Mouse (Mus musculus) lung, postnatal 25 days (tissue): ENCODE results near the gene Naglu.
"Not testable (repeated sequence)": the region's sequence is repeated elsewhere in the genome, so short reads cannot be mapped to it uniquely, and the experiment has no call there.

ENCODE experiments used
- DNase-seq: peaks from one replicate; pipeline ENCODE4 v3.0.0; 2022; ENCODE audit warnings: low spot score

Naglu gene

DNA sequence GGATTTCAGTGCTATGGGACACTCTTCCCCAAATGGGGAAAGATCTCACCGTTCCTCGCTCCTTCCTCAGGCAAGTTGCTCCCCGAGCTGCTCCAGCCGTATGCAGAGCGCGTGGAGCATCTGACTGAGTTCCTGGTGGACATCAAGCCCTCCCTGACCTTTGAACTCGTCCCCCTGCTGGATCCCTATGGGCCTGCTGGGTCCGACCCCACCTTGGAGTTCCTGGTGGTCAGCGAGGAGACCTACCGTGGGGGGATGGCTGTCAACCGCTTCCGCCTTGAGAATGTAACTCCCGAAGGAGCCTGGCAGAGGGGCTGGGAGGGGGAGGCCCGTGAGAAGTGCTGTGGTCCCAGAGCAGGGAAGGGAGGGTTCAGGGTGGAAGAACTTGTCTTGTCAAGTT, 14.4 kb downstream of the Naglu start:
- DNase-seq: no peak

DNA sequence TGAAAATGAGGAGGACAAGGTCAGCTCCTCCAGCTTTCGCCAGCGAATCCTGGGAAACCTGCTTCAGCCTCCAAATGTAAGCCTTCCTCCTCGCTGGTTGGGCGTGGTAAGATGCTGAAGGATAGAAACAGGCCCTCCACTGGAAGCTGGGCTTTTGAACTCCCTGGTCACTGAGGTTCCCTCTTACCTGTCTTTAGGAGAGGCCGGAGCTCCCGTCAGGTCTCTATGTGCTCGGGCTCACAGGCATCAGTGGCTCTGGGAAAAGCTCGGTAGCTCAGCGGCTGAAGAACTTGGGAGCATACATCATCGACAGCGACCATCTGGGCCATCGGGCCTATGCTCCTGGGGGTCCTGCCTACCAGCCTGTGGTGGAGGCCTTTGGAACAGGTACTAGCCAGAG, 15.0 kb downstream of the Naglu start:
- no peak for DNase-seq

DNA sequence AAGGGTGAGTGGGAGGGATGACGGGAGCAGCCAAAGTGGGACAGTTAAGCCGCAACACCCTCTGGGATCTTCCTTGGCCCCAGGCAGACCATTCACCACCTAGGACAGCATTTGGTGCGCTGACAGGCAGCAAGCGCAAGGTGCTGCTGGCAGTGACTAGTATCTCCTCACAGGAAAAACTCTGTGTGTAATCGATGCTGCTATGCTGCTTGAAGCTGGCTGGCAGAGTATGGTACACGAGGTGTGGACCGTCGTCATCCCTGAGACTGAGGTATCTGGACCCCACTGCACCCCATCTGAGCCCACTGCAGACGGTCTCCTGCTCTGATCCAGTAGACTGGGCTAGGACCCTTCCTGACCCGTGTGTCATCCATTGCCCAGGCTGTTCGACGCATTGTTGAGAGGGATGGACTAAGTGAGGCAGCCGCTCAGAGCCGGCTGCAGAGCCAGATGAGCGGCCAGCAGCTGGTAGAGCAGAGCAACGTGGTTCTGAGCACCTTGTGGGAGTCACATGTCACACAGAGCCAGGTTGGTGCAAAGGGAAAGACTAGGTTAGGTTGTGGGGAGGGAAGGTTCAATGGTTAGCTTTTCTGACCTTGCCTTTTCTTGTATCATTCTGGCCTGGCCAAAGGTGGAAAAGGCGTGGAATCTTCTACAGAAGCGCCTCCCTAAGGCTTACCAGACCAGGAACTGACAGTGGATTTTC, 16.0 kb downstream of the Naglu start:
- DNase-seq: no peak

DNA sequence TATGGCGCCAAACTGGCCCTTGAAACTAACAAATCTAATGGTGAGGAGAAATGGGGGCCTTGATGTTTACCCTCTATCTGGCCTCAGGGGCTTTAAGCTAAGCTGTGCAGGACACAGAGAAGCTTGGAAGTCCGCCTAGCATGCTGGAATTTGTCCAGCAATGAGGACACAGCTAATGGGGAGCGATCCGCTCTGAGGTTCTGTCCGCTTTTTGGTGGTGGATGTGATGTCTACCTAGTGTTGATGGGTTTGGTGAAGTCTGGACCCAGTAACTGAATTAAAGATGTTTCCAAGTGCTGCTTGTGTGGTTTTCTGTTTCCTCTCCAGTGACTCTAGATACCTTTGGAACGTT, 16.5 kb downstream of the Naglu start:
- DNase-seq: no peak

DNA sequence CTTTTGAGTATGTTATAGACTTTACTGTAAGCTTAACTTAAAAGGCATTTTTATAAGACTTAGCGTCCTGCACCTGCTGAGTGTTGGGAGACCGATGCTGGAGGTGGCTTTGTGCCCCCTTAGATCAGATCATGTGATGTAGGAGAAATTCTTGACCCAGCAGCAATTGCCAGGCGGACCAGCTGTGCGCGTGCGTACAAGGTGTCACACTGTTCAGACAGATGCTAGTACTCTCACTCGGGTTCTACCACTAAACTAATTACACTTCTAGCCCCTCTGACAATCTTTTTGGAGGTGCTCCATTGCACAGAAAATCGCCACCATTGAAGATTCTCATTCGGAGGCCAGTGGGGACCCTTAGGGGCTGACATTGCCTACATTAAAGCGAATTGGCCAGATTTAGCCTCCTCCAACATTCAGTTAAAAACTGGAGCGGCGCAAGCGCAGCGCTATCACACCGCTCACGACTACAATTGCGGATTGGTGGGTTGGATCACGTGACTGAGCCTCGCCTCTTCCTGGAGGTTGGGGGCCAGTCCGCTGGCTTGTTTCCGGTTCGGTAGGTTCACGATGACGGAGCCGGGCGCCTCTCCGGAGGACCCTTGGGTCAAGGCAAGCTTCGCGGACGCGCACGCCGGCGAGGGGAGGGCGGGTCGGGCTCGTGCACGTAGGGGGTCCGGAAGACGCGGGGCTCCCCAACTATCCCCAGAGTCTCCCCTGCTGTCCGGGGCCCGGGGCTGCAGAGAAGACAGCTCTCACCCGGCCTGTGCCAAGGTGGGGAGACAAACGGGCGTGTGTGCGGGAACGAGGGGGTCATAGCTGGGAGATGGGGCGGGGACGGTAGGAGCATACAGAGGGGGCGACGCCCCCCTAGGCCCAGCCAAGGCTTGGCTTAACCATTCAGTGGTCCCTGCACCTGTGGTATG, 17.2 kb downstream of the Naglu start, which contains the start of gene Mlx:
Gene Mlx, plus strand, starts transcription at position 522 of the 926 bp plus-strand sequence.
- DNase-seq: peak; percentile 94

DNA sequence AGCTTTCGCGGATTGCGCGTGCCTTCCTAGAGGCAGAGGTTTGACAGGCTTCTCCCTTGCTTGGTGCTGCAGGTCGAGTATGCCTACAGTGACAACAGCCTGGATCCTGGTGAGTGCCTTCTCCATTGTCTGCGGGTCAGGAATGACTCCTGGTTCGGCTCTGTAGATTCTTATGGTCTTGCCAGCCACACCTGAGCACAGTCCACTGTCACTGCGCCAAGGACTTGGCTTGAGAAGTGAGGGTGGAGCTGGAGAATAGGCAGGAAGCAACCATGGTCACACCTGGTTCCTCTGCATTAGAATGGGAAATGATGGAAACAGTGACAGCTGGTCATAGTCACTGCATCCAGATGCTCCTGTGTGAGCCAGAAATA, 17.9 kb downstream of the Naglu start:
- DNase-seq: no peak

DNA sequence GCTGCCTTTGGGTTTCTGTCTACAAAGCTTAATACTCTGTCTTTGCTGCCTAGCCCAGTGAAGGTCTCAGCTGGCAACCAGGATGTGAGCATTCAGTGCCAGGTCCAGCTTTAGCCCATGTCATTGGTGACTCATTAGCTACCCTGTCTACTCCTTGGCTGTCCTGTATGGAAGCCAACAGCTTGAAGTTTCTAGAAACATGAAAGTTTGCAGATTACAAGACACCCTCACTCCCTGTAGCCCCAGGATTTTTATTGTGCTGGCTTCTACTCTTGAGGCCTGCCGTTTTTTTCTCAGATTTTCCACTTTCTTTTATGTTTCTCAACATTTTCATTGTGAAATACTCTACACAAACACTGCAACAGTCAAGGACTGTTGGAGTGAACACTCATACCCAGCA, 20.1 kb downstream of the Naglu start:
- DNase-seq: no peak

DNA sequence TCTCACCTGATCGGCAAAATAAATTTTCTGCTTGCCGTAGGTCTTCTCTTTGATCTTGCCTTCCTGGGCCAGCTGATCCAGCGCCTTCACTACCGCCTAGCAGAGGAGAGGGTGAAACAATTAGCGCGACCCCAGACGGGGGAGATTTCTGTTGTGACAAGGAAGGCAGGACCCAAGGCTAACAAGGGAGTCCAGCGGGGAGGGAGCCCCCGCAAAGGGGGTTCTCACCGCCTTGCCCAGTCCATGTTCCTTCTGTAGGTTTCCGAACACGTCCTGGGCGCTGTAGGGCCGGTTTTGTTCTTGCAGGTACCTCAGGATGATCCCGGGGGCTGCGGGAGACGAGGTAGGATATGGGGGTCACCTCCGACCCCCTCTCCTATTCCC, 25.1 kb downstream of the Naglu start:
- no peak for DNase-seq

DNA sequence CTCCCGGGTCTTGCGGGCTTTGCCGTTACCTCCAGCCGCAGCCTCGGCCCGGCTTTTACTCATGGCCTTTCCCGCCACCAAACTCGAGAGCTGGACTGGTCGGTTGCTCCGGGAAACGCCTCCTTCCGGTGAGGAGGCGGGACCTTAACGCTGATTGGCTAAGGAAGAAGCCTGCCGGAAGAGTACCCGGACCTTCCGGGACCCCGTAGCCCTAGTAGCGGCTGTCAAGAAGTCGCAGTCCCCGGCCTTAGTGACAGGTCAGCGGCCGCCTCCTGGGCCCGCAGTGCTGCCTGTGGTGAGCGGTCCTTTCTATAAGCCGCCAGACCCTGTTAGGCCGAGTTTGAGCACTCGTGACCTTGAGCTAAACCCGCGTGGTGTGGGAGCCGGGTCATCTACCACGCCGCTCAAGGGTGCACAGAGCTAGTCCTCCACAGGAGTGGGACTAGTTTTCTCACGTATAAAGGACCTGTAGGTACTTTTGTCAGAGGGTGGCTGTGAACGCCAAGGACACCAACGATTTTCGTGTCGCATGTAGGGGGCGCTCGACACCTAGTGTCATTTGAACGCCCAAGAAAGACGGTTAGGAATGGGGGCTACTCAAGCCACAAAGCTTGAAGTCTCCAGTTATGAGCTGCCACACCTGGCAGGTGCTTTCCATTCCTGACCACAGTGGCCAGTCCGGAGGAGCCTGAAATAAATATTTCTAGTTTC, 25.7 kb downstream of the Naglu start, which contains the start of gene Psmc3ip:
Gene Psmc3ip, minus strand, starts transcription at position 123 of the 711 bp plus-strand sequence.
- peak; percentile 97 for DNase-seq

DNA sequence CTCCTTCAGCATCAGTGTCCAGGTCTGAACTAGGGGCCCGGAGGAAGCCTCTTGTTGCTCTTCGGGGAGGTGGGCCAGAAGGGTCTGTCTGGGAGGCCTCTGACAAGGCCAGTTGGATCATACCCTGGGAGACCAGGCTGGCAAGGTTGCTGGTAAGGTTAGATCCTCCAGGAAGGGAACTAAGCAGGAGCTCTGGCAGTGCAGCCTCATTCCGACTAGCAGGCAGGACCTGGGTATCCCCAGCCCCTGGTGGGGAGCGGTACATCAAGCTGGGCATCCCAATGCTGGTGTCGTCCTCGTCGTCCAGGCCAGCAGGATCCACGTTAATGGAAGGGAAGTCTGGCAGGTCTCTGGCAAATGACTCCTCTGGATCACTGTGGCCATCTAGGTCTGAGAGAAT, 28.4 kb downstream of the Naglu start:
- DNase-seq: no peak

DNA sequence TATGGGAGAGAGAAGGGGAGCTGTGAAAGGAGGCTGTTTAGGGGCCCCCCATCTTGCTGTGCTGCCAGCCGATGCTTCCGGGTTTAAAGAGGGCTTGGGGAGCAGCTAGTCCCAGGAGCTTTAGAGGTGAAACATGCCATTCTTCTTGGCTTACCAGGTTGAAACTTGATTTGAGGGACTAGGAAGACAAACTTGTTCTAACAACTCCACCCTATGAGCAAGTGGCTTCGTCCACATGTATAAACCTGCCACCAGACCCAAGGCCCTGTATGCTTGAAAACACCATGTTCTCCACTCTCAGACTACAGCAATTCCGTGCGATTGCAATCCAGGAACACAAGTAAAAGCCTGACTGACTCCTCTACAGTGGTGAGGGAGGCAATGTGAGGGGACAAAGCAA, 33.2 kb downstream of the Naglu start:
- DNase-seq: no peak

DNA sequence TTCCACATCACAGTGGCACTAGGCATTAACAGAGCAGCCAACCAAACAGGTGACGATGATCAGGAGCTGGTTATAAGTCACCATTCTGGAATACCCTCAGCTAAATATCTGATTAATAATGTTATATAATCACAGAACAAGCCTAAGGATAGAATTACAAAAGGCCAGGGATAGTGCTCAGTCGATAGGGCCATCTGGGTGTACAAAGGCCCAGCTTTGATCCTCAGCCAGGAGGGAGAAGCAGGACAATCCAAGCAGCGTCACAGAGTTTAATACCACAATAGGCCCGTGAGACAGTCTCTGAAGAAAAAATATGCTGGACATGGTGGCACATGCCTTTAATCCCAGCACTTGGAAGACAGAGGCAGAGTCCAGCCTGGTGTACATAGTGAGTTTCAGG, 39.5 kb downstream of the Naglu start:
- no peak for DNase-seq

DNA sequence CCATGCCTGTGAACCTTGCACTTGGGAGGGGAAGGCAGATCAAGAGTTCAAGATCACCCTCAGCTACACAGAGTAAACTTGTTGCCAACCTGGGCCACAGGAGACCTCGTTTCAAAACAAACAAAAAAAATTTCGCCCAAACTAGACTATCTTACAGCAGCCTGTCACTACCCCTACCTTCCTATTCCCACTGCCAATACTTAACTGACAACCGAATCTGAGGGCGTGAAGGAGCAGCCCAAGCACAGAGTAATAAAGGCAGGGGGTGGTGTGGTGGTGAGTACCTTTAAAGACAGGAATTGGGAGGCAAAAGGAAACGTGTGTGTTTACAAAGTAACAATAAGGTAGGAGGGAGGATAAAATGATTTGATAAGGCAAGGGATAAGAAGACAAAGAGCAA, 40.9 kb downstream of the Naglu start:
- DNase-seq: no peak

DNA sequence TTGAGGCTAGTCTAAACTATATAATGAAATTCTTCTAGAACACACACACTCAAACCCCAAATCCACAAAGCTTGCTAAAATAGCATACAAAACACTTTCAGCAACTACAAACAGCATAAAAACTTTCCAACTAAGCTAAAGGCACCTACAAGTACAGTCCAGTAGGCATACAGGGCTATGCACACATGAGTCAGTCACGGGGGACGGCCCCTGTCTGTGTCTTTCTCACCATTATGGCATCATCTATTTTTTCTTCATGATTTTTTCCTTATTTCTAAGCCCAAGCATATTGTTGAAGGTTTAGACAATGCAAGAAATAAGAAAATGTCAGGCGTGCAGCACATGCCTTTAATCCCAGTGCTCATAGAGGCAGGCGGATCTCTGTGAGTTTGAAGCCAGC, 41.4 kb downstream of the Naglu start:
- DNase-seq: no peak

DNA sequence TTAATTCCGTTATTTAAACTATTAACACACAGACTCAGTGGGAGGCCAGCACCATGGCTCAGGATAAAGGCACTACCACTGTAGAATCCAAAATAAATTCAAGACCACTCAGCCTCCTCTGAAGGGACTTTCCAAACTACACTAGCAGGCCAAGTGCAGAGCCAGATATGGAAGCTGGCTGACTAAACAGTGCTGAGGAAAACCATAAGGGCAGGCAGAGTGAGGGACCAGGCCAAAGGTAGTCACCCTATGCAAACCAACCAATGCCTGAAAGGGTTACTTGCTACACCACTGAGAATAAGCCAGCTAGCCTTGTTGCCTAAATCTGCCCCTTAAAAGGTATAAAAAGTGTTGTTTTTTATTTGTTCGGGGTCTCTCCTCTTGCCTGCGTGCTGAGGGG, 42.4 kb downstream of the Naglu start:
- DNase-seq: no peak

DNA sequence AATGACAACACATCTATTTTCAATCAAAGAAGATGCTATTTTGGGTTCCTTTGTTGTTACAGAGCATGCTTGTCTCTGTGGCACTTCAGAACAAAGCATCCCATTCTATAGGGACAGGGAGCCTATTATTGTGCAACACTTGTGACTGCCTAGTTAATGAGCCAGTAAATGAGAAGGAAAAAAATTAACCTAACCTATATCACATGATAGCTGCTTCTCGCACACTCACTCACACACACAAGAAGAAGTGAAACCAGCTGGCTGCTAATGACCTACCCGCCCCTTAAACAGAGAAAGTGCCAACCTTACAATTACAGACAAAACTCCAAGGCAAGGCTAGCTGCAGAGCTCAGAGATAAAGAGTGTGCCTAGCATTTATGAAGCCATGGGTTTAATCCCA, 45.8 kb downstream of the Naglu start:
- DNase-seq: no peak

DNA sequence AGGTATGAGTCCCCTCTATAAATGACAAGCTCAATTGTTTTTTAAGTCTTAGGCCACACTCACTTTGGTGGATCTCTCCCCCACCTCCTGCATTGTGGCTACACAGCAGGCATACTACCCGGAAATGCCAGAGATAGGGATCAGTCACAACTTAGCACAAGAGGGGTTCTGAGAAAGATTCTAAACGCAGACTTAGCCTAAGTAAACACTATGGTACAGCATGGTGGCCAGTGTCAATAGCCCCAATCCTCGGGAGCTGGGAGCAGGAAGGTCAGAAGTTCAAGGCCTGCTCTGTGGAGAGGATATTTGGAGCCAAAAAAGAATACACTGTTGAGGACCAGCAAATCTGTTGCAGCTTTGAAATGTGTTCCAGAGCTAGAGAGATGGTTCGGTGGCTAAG, 48.3 kb downstream of the Naglu start:
- DNase-seq: no peak

DNA sequence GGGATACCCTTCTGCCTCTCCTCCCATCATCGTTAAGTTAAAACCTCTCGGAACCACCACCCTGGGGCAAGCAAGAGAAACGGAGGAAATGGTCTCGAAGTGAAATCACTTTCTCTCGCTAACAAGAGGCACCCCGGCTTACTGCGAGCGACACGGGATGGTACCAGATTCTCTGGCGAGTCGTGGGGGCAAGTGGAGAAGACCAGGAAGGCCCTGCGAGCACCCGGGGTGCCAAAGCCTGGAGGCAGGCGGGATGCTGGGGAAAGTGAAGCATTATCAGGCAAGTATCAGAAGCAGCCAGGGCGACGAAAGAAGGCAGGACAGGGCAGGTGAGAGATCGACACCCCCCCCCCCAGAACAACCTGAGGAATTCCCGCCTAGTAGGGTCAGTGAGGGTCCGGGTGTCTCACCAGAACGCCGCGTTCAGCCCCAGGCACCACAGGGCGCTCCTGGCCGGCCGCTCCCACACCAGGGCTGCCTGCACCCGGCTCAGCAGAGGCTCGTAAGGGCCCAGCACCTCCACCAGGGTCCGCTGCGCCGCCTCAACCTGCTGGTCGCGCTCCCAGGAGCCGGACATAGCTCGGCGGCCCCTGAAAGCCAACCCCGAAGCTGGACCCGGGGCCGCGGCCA, 49.4 kb downstream of the Naglu start:
- DNase-seq: no peak

DNA sequence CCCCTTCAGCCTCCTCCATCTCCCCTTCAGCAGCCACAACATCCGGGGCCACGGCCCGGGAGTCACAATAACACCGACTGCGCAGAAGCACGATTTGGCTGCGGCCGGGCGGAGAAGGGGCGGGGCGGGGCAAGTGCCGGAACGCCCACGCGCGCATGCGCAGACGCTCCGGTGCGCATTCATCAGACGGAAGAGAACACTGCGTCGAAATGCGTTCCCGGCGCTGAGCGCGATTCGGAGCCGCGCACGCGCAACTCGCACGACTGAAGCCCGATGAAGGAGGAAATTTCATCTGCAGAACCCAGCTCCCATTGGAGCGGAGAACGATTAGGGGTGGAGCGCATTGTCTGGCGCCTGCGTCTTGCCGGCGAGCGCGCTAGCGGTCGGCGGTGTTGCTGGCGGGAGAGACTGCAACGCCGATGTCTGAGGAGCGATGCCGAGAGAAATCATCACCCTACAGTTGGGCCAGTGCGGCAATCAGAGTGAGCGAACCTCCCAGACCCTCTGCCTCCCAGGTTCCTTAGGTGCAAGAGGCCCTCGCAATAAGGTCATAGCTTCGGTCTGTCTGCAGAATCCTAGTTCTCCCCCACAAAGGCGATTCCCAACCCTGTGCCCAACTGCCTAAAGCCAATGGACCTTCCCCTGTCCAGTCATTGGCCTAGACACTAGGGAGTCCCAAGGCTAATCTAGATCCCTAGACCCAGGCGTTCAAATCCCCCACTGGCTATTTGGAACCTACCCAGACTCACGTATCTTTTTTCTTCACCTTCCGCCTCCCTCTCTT, 50.1 kb downstream of the Naglu start, which contains the start of the genes Retreg3 and Tubg1:
Gene Retreg3, minus strand, starts transcription at position 133 of the 784 bp plus-strand sequence.
Gene Tubg1, plus strand, starts transcription at position 178 of the 784 bp plus-strand sequence.
- DNase-seq: peak; percentile 99

DNA sequence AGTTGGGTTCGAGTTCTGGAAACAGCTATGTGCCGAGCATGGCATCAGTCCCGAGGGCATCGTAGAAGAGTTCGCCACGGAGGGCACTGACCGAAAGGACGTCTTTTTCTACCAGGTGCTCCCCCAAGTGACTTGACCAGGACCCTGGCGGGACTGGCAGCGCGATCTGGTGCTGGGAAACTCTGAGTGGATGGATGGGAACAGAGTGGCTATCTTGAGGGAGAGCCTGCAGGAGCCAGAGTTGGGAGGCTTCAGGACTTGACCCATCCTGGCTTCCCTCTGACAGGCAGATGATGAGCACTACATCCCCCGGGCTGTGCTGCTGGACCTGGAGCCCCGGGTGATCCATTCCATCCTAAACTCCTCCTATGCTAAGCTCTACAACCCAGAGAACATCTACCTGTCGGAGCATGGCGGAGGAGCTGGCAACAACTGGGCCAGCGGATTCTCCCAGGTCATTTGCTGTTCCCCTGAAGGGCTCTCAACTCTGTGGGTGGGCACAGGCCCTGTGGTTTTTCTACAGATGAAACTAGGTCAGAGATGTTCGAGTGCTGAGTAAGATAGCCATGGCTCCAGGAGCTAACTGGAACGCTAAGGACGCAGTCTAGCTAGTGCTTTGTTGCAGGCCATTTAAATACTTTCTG, 50.9 kb downstream of the Naglu start:
- DNase-seq: no peak

DNA sequence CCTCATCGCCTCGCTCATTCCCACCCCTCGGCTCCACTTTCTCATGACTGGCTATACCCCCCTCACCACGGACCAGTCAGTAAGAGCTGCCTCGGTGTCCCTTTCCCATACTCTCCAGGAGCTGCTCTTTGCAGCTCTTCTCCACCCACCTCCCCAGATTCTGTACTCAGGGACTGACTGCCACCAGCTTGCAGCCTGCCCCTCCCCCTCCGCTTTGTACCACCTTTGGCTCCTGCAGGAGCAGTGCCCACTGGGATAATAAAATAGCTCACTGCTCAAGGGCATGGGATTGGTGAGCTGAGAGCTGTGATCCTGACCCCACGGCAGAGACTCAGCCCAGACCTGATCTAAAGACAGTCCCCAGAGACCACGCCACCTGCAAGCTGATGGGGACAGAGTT, 54.7 kb downstream of the Naglu start:
- not testable (repeated sequence) for DNase-seq
